Mouse (Mus musculus): ENCODE measurements at regions not wholly inside any gene's neighbourhood (a gene's known extent, or its start where the extent isn't known, plus 50 kb on each side); places are given as distances from the start of the nearest gene placed in this dataset.
A peak's percentile ranks its signal among the peaks of the same experiment; 100 is the strongest.

- peak; percentile 39; the same call in 1 of the 2 replicates for ATAC-seq (replicated peaks; ENCODE audit: low read depth, poor library complexity, severe bottlenecking)
These were observed 208.5 kb upstream of the Irx3 start for GRCm38 (mm10) chr8:92010412-92010811.

GRCm38 (mm10) chr8:92008616-92009610, 207.0 kb upstream of the Irx3 start:
- no peak for ATAC-seq (replicated peaks; ENCODE audit: low read depth, poor library complexity, severe bottlenecking)

GRCm38 (mm10) chr8:92005091-92005490, 203.2 kb upstream of the Irx3 start:
- ATAC-seq (replicated peaks; ENCODE audit: low read depth, poor library complexity, severe bottlenecking) = no peak

- ATAC-seq (replicated peaks; ENCODE audit: low read depth, poor library complexity, severe bottlenecking) = no peak
These were observed 202.7 kb upstream of the Irx3 start for GRCm38 (mm10) chr8:92004532-92004931.

- ATAC-seq (replicated peaks; ENCODE audit: low read depth, poor library complexity, severe bottlenecking) = no peak
These were observed 198.5 kb upstream of the Irx3 start for GRCm38 (mm10) chr8:92000368-92000767.

GRCm38 (mm10) chr8:91999661-92000060, 197.8 kb upstream of the Irx3 start:
- no peak for ATAC-seq (replicated peaks; ENCODE audit: low read depth, poor library complexity, severe bottlenecking)

GRCm38 (mm10) chr8:91999189-91999588, 197.3 kb upstream of the Irx3 start:
- no peak for ATAC-seq (replicated peaks; ENCODE audit: low read depth, poor library complexity, severe bottlenecking)

- ATAC-seq (replicated peaks; ENCODE audit: low read depth, poor library complexity, severe bottlenecking) = no peak
These were observed 196.0 kb upstream of the Irx3 start for GRCm38 (mm10) chr8:91997892-91998189.

GRCm38 (mm10) chr8:91997023-91997891, 195.4 kb upstream of the Irx3 start:
- ATAC-seq (replicated peaks; ENCODE audit: low read depth, poor library complexity, severe bottlenecking) = no peak

- ATAC-seq (replicated peaks; ENCODE audit: low read depth, poor library complexity, severe bottlenecking) = no peak
These were observed 194.6 kb upstream of the Irx3 start for GRCm38 (mm10) chr8:91996305-91997022.

GRCm38 (mm10) chr8:91995407-91996144, 193.7 kb upstream of the Irx3 start:
- no peak for ATAC-seq (replicated peaks; ENCODE audit: low read depth, poor library complexity, severe bottlenecking)

GRCm38 (mm10) chr8:91991542-91992452, 189.9 kb upstream of the Irx3 start:
- ATAC-seq (replicated peaks; ENCODE audit: low read depth, poor library complexity, severe bottlenecking) = peak; percentile 34

GRCm38 (mm10) chr8:91990952-91991351, 189.1 kb upstream of the Irx3 start:
- ATAC-seq (replicated peaks; ENCODE audit: low read depth, poor library complexity, severe bottlenecking) = peak; percentile 87

GRCm38 (mm10) chr8:91990048-91990447, 188.2 kb upstream of the Irx3 start:
- 0 out of 2 replicates have a peak, but pooled peaks have one; percentile 6 for ATAC-seq (replicated peaks; ENCODE audit: low read depth, poor library complexity, severe bottlenecking)

- no peak for ATAC-seq (replicated peaks; ENCODE audit: low read depth, poor library complexity, severe bottlenecking)
These were observed 187.2 kb upstream of the Irx3 start for GRCm38 (mm10) chr8:91988866-91989633.

- ATAC-seq (replicated peaks; ENCODE audit: low read depth, poor library complexity, severe bottlenecking) = no peak
These were observed 186.0 kb upstream of the Irx3 start for GRCm38 (mm10) chr8:91987854-91988253.

GRCm38 (mm10) chr8:91983171-91983570, 181.3 kb upstream of the Irx3 start:
- ATAC-seq (replicated peaks; ENCODE audit: low read depth, poor library complexity, severe bottlenecking) = no peak

All from common myeloid progenitor, adult 5-6 weeks (primary cell).